Mouse (Mus musculus) thymus, adult 2 months (tissue): ENCODE data around the gene Chsy1. TPM values are rescaled to one million over a fixed set of nuclear protein-coding genes. Genes with fewer than 3 reads are reported as not detected.

Experiments used
- DNase-seq: peaks from one replicate; pipeline ENCODE4 v3.0.0; 2021
- H3K27ac ChIP-seq: fragments of 200-500 bp; 2 replicates; pipeline ENCODE4 v1.5.1; 2012; ENCODE audit warnings: low read length, control low read depth; ENCODE audit not compliant: control insufficient read depth, insufficient read depth
- H3K27me3 ChIP-seq: fragments of 200-500 bp; 2 replicates; pipeline ENCODE4 v1.6.1; 2012; ENCODE audit warnings: mild to moderate bottlenecking, low read length, moderate library complexity, mixed read lengths; ENCODE audit not compliant: control insufficient read depth, insufficient read depth
- H3K36me3 ChIP-seq: fragments of 200-500 bp; 2 replicates; pipeline ENCODE4 v1.6.1; 2012; ENCODE audit warnings: mild to moderate bottlenecking, low read length, moderate library complexity; ENCODE audit not compliant: control insufficient read depth, insufficient read depth
- H3K4me1 ChIP-seq: fragments of 200-500 bp; replicated peaks from 2 replicates; pipeline ENCODE4 v1.6.1; 2012; ENCODE audit warnings: low read length; ENCODE audit not compliant: control insufficient read depth, insufficient read depth
- H3K4me3 ChIP-seq: fragments of 200-500 bp; 2 replicates; pipeline ENCODE4 v1.5.1; 2012; ENCODE audit warnings: mild to moderate bottlenecking, low read length, control low read depth, moderate library complexity; ENCODE audit not compliant: control insufficient read depth, insufficient read depth
- CTCF ChIP-seq: fragments of 200-500 bp; IDR thresholded peaks from 2 replicates; pipeline ENCODE4 v1.5.1; 2012; ENCODE audit warnings: mild to moderate bottlenecking, control low read depth, low read length, moderate library complexity, borderline replicate concordance; ENCODE audit not compliant: control insufficient read depth, poor library complexity, insufficient read depth; ENCODE audit errors: extremely low read depth
- POLR2A ChIP-seq: fragments of 200-500 bp; IDR thresholded peaks from 2 replicates; pipeline ENCODE4 v1.6.1; 2012; ENCODE audit warnings: mild to moderate bottlenecking, low read length, control low read depth, moderate library complexity; ENCODE audit not compliant: control insufficient read depth, poor library complexity, insufficient read depth; ENCODE audit errors: extremely low read depth
- WGBS: fragments of 180-500 bp; shearing (Covaris S2); methylation state at CpG from one replicate; pipeline ENCODE4 v1.1.7; 2018; 5-methylcytosine and 5-hydroxymethylcytosine counted together
- polyA plus RNA-seq: library from polyadenylated mRNA; depleted of rRNA; stranded (reverse); fragments of >200 nt; gene quantifications from 2 replicates; pipeline ENCODE4 v1.2.3, GENCODE M21; 2012; rRNA removed

The Chsy1 gene
- polyA plus RNA-seq: 6.6 and 8.3 TPM in 2 replicates

GRCm38 (mm10) chr7:66108961-66109854, at the start of gene Chsy1:
TSS of gene Chsy1 (plus strand) at chr7:66109515.
- DNase-seq: peak; percentile 90
- no peaks in the 10 kb centered on the region for H3K36me3 ChIP-seq
- H3K27ac ChIP-seq: no peak within 1 kb of the TSS
- H3K4me1 ChIP-seq: peaks cover 7% of the 10 kb centered on the region
- TF ChIP-seq CTCF: no peak; the same call in 1 of the 2 replicates
- TF ChIP-seq POLR2A: 0 out of 2 replicates have a peak, but pooled peaks have one; percentile 12
- no peaks in the 10 kb centered on the region for H3K27me3 ChIP-seq
- H3K4me3 ChIP-seq: peak within 1 kb of the TSS; percentile 66
- WGBS: 11% methylated on average over 123 of the region's 123 CpGs

GRCm38 (mm10) chr7:66060066-66060956, 49.0 kb upstream of the Chsy1 start:
- TF ChIP-seq CTCF: no peak
- TF ChIP-seq POLR2A: peak; percentile 72; the same call in 1 of the 2 replicates
- no peak overlapping the region for H3K27ac ChIP-seq

GRCm38 (mm10) chr7:66061057-66061456, 48.3 kb upstream of the Chsy1 start:
- under 1% methylated on average over 14 of the region's 14 CpGs for WGBS
- Histone ChIP-seq H3K4me1 (peaks cover 7% of the 10 kb centered on the region; the same call in 1 of the 2 replicates), H3K27ac (no peak overlapping the region), H3K36me3 (peaks cover 22% of the 10 kb centered on the region), H3K4me3 (peak overlapping the region; percentile 74), H3K27me3 (no peaks in the 10 kb centered on the region)
- TF ChIP-seq CTCF (no peak), POLR2A (no peak)
- no peak for DNase-seq

More at GRCm38 (mm10) chr7:66060066-66060956, 49.0 kb upstream of the Chsy1 start:
- H3K4me1 ChIP-seq: peaks cover 7% of the 10 kb centered on the region; the same call in 1 of the 2 replicates
- peaks cover 17% of the 10 kb centered on the region for H3K36me3 ChIP-seq
- peak; percentile 94 for DNase-seq
- WGBS: under 1% methylated on average over 64 of the region's 64 CpGs
- H3K27me3 ChIP-seq: no peaks in the 10 kb centered on the region
- peak overlapping the region; percentile 74 for H3K4me3 ChIP-seq

GRCm38 (mm10) chr7:66076411-66076810, 32.9 kb upstream of the Chsy1 start:
- H3K36me3 ChIP-seq: peaks cover 29% of the 10 kb centered on the region
- TF ChIP-seq POLR2A (no peak), CTCF (no peak)
- no peak for DNase-seq
- no peaks in the 10 kb centered on the region for H3K27me3 ChIP-seq
- H3K4me3 ChIP-seq: no peak overlapping the region
- WGBS: 95% methylated on average over 2 of the region's 2 CpGs
- 0 out of 2 replicates have a peak, but pooled peaks cover 6% of the 10 kb centered on the region for H3K4me1 ChIP-seq
- no peak overlapping the region for H3K27ac ChIP-seq

- H3K4me1 ChIP-seq: 0 out of 2 replicates have a peak, but pooled peaks cover 6% of the 10 kb centered on the region
These were observed 29.7 kb upstream of the Chsy1 start, which contains the start of gene Selenos for GRCm38 (mm10) chr7:66079364-66080230. TSS of gene Selenos (plus strand) at chr7:66079649.

More at GRCm38 (mm10) chr7:66079364-66080230, 29.7 kb upstream of the Chsy1 start, which contains the start of gene Selenos:
- peak; percentile 96 for DNase-seq
- H3K27me3 ChIP-seq: no peaks in the 10 kb centered on the region
- no peak within 1 kb of the TSS for H3K27ac ChIP-seq
- WGBS: under 1% methylated on average over 65 of the region's 65 CpGs
- TF ChIP-seq CTCF (peak; percentile 60; the same call in 1 of the 2 replicates), POLR2A (peak; percentile 70)
- H3K36me3 ChIP-seq: peaks cover 21% of the 10 kb centered on the region
- H3K4me3 ChIP-seq: peak within 1 kb of the TSS; percentile 63
